Mouse (Mus musculus) olfactory bulb, adult 2 months (tissue): ENCODE results near the gene Ttc23.

ENCODE experiments used
- CTCF ChIP-seq: fragments of 200-500 bp; IDR thresholded peaks from 2 replicates; pipeline ENCODE4 v1.5.1; 2012; ENCODE audit warnings: low read depth, mild to moderate bottlenecking, low read length, moderate library complexity; ENCODE audit not compliant: insufficient read depth
- POLR2A ChIP-seq: fragments of 200-500 bp; IDR thresholded peaks from 2 replicates; pipeline ENCODE4 v1.6.1; 2012; ENCODE audit warnings: mild to moderate bottlenecking, low read depth, low read length, moderate library complexity; ENCODE audit not compliant: insufficient read depth

DNA sequence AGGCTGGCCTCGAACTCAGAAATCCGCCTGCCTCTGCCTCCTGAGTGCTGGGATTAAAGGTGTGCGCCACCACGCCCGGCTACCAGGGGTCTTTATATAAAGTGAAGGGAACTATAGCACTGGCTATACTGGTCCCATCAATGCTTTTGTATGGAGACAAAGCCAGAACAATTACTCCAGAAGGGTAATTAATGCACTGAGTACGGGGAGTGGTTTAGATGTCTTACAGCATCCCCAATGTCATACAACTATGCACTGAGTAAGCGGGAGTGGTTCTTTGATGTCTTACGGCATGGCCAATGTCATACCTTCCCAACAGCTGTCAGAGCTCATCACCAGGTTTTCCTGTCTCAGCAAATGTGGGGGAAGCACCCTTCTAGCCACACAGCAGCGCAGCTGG lies 4.3 kb upstream of the Ttc23 start:
- no peak for TF ChIP-seq CTCF
- no peak for TF ChIP-seq POLR2A
